Mouse (Mus musculus) T-cell, adult 2 months (primary cell): ENCODE measurements around the gene Gnas.
A peak's percentile ranks its signal among the peaks of the same experiment; 100 is the strongest.
"Not testable (repeated sequence)": the region's sequence is repeated elsewhere in the genome, so short reads cannot be mapped to it uniquely, and the experiment has no call there.

ENCODE experiments used
- DNase-seq: peaks from one replicate; pipeline ENCODE4 v3.0.0; 2022; ENCODE audit warnings: low spot score

The Gnas gene

DNA sequence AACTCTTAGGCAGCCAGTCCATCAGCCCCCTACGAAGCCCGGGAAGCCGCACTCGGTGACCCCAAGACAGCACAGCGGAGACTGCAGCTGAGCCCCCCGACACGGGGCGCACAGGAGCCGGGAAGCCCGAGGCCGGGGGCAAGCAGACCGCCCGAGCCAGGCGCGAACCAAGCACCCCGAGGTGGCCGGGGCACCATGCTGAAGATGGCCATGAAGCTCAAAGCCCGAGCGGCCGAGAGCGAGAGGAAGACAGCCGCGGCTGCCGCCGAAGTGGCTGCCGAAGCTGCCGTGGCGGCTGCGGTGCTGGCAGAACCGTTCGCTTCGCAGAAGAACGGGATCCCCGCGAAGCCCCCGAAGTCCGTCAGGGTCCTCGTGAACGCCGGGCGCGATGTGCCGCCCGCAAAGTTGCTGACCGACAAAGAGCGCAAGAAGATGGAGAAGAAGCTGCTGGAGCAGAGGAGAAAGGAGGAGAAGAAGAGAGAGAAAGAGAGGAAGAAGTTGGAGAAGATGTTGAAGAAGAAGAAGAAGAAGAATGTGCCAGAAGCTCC, 44.3 kb downstream of the Gnas start:
- no peak for DNase-seq

DNA sequence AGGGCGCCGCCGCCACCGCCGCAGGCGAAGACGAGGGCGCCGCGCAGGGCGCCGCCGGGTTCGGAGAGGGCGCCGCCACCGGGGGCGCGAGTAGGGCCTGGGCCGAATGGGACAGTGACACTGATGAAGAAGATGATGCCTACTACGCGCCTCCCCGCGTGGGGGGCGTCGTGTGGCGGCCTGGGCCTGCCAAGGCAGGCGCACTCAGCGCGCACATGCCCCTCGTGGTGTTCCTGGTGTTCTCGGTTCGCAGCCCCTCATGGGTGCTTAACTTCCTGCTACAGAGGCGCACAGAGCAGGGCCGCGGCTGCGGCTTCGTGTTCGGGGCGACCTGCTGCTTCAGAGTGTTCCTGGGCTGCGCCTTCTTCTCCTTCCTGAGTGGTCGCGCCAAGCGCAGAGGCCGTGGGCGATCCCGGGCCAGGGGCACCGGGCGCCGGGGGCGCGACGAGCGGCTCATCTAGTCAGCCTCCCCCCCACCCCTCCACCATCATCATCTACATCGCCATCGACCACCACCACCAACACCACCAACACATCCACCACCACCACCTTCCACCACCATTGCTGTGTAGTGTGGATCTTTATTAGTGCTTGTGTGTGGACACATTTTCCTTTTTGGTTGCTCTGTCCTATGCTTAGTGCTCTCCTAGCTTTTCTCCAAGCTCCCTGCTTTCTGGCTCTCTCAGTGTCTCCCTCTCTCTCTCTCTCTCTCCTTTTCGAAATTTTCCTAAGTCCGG, 45.0 kb downstream of the Gnas start:
- peak; percentile 43 for DNase-seq

DNA sequence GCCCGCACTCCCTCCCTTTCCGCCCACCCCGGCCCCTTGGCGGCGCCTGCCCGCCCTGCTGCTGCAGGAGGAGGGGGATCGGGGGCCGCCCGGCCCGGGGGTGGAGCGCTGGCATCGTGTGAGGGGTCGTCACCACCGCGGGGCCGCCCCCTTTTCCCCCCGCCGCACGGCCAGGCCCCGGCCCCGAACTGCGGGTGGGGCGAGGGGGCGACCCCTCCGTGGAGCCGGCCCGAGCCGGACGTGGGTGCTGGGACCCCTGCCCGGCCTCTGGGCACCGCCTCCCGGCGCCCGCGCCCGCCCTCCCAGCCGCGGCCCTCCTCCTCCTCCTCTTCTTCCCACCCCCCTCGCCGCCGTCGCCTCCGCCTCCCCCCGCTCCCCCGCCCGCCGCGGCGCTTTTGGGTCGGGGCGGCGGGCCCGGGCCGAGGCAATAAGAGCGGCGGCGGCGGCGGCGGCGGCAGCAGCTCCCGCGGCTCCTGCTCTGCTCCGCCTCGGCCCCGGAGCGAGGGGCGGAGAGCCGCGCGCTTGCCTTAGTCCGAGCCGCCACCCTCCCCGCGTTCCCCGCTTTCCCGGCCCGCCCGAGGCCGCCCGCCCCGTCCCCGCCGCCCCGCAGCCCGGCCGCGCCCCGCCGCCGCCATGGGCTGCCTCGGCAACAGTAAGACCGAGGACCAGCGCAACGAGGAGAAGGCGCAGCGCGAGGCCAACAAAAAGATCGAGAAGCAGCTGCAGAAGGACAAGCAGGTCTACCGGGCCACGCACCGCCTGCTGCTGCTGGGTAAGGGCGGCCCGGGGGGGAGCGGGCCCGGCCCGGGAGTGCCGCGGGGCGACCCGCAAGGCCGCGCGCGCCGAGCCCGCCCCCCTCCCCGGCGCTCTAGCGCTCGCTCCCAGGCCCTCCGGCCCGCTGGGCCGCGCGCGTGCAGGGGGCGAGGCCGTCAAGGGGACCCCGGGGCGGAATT, 45.8 kb downstream of the Gnas start:
- DNase-seq, result peak; percentile 45

DNA sequence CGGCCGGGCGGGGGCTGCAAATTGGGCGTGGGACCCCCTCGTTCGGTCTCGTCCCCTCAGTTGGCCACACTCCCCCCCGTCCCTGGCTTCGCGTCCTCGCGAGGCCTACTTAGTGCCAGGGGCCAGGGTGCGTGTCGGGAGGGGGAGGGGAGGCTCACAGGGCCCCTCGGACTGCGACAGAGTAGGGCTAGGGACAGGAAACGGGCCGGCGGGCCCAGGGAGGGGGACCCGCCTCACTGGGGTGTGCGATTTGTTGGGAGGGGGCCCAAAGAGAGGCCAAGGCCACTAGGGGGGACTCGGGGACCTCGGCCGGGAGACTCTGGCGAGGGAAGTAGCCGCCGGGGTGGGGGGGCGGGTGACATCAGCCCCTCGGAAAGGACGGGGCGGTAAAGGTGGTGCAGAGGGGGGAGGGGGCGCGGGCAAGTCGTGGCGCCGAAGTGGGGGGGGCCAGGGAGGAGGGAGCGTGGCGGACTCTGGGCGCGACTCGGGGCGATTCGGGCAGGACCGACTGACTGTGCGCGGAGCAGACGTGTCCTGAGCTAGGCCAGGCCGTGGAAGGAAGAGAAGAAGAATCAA, 46.6 kb downstream of the Gnas start:
- DNase-seq, result peak; percentile 54

DNA sequence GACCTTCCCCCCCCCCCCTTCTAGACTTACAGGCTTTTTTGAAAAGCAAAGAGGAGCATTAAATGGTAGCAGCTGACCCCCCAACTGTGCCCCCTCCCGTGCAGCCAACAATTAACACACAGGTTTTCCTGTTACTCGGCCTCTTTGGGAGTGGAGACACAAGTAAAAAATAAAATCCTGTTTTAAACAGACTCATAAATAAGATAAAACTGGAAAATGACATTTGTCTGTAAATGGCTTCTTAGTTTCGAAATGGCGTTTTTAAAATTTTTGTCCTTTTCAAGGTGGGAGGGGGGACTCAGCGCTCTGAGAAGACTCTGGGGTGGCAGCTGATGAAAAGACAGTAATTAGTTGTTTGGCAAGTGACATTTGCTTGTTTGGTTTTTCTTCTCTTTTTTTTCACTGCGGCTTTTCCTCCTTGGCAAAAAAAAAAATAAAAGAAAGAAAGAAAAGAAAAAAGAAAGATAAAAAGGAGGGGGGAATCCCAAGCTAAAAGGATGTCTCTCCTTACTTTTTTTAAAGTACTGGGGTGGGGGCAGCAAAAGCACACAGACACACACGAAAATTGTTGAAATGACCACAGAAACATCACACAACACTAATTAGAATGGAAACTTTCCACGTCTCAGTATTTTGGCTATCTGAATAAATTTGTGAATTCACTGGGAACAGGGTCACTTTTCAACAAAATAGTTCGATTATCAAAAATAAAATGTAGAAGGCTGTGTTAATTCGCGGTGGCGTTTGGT, 47.3 kb downstream of the Gnas start:
- peak; percentile 13 for DNase-seq

DNA sequence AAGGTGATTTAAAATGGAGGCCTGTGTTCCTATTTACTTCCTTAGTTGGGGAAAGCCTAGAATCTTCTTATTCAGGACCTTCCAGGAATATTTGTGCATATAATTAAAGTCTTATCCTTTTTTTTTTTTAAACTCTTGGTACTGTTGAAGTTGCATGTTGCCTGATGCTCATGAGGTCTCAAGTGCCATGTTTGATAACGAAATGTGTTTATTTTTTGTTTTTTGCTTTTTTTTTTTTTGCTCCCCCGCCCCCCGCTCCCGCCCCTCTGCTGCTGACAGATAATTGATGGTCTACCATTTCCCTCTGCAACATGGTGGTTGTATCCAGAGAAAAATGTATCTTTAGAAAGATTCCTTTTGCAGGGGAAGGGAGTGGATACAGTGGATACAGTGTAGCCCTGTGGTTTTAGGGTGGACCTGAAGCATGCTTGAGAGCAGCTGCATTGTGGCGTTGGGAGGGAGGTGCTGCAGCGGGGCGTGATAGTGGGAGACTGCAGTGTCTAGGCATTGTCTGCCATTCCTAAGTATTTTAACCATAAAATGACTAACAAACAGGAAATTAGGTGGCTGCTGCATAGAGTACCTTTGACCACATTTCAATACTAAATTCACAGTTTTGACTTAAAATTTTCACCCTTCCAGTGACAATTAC, 49.2 kb downstream of the Gnas start:
- DNase-seq, result no peak

DNA sequence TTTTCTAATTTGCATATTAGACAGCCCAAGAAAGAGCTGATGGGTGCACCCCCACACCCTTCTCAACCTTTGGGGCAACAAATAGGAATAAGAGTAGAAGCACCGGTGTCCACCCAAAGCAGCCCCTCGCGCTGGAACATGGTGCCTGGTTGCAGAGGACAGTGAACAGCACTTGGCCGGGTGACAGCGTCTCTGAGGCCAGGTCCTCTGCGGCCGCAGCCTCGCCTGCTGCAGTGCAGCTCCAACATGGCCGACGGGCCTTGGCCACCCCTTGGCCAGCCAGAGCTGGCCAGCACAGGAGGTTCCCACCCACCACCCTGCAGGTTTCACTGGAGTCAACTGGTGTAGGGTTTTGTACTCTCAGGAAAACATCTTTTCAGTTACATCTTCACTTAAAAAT, 50.3 kb downstream of the Gnas start:
- DNase-seq, result no peak

DNA sequence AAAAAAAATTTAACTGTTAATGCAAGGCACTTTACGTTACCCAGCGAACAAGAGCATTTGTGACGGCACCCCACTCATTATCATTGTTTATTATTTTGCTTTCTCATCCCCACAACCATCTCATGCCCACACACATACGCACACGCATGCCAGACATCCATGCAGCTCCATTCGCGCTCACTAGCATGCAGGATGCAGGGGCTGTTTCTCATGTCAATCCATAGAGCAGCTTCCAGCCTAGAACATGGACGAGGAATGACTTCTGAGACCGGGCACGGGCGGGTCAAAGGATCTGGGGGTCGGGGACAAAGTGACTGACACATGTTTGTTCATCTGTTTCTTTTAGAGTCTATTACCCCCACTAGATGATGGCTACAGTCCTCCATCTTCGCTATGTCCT, 53.2 kb downstream of the Gnas start:
- DNase-seq, result no peak

DNA sequence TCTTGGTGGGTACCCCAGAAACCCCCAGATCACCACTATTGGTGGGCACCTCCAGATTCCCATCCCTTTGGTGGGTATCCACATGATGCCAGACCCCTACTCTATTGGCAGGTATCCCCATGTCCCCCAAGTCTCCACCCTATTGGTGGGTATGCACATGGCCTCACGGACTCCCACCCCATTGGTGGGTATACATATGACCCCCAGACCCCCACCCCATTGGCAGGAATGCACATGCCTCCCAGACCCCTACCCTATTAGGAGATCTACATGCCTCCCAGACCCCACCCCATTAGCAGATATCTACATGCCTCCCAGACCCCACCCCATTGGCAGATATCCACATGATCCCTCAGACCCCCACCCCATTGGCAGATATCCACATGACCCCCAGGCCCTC, 55.6 kb downstream of the Gnas start:
- no peak for DNase-seq

DNA sequence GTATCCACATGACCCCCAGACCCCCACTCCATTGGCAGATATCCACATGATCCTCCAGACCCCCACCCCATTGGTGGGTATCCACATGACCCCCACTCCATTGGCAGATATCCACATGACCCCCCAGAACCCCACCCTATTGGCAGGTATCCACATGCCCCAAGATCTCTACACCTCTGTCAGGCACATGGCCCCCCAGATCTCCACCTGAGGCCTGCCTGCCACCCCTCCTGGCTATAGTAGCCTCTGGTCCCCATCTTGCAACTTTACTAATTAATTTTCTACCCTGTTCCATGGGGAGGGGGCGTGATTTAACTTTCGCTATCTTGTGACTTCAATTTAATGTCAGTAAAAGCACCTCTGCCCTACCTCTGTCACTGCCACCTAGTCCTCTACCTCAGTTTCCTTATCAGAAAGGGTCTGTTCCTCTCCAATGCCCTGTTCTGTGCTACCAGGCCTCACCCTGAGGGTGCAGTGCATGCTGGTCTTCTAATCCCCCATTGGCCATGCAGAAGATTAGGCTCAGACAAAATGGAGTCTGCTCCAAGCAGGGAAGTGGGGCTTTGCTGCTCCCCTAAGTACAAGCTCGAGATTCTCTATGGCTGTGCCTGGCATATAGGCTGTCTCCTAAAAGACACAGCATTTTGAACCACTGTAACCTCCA, 56.2 kb downstream of the Gnas start:
- no peak for DNase-seq

DNA sequence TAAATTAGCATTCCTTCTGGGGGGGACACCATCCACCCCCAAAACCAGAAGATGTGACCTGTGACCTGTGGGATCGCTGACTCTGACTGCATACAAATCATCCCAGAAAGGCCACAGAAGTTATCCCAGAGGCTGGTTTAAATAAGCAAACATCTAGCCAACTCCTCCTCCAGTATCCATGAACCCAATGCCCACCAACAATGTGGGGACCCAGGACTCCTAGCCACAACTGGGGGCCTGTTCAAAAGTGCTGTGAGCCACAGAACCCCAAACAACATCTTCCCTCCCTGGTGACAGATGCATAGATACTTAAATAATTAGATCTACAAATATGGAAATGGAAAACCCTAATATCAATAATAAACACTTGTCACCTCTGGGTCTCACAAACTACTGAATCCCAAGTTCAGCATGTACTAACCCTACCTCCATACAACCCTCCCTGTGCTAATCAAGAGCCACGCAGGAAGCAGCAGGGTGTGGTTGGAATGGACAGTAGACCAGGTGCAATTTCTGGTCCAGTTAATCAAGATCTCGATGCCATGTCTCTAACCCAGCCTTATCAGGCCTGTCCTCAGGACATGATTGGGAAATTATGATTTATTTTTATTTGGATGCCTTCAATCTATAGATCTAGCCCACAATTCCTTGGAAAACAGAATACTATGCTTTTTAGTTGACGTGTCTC, 56.9 kb downstream of the Gnas start:
- no peak for DNase-seq

DNA sequence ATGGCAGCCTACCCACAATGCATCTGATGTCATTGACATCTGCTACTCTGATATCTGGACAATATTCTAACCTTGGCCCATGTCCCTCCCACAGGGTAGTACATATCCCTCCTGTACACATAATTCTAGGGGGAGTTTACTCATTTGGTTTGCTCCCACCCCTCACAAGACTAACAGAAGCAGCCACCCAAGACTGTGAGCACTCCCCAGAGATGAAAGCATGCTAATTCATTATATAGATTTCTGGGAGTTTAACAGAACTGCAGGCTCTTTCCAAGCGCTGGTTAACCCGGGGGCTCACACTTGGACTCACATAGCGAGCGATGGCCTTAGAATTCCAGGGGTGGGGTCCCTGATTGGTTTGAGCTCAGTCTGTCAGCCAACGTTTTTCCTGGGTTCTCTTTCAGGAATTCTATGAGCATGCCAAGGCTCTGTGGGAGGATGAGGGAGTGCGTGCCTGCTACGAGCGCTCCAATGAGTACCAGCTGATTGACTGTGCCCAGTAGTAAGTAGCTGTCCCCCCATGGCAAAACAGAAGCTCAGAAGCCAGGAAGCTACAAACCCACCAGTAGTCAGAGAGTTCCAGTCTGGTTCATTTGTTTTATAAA, 58.8 kb downstream of the Gnas start:
- no peak for DNase-seq

DNA sequence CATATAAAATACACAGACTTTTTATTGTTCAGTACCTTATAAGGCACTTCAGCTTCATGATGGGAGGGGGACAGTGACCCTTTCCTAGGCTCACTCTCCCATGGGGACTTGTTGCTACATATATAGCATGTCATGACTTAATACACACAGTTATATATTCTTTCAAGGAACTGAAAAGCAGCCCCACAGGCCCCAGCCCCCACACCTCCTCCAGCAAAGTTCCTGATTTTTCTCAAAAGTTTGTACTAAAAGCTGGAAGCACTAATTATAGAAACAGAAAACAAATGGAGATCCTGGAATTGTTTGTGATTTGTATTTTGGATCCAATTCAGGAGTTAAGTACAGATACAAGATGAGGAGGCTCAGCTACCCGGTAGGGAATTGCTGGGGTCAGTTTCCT, 59.4 kb downstream of the Gnas start:
- DNase-seq, result no peak

DNA sequence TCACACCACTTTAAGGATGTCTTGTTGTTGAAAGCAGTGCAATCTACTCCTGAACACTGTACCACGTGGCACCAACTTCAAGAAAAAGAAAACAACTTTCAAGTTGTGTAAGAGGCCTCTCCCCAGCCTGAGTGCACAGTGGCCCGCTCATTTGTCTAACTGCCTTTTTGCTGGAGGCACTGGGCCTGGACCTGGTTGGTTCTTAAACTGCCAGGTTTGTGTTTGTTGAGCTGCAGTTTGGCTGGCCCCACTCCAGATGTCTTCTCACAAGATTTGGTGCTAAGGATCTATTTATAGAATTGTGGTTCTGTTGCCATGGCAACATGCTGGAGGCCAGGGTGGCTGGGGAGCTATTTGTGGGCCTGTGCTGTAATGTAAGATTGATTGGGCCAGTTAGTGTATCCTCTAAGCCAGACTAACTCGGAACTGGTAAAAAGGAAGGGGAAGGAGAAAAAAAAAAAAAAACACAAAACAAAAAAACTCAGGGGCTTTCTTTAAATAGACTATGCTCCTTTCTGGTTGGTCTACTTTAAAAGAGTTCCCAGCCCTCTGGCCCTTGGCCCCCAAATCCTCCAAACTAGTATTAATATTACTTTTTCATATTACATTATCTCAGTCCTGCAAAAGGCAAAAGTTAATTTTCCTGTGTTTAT, 60.0 kb downstream of the Gnas start:
- peak; percentile 61 for DNase-seq

DNA sequence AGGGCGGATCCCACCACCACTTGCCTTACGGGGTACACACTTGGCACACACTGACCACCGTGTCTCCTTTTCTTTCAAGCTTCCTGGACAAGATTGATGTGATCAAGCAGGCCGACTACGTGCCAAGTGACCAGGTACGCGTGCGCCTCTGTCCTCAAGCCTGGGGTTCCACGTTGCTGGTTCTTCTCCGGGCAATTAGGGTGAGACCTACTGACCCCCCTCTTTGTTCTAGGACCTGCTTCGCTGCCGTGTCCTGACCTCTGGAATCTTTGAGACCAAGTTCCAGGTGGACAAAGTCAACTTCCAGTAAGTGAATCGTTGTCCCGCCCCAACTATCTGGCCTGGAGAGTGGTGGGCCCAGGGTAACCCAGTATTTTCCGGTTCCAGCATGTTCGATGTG, 60.9 kb downstream of the Gnas start:
- no peak for DNase-seq

DNA sequence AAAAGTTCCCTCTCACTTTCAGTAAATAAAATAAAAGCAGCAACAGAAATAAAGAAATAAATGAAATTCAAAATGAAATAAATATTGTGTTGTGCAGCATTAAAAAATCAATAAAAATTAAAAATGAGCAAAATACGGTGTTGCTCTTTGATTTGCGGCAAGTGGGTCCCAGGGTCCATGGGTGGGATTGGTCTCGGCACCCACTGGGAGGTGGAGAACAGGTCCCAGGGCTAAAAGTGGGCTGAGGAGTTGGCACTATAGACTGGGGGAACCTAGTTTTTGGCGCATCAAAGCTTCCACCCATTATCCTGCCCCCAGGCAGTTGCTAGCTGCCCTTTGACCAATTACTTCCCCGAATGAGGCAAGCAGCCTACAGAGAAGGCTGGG, 62.5 kb downstream of the Gnas start, which contains the start of gene Gm20721:
TSS of gene Gm20721 (minus strand) at position 101 of the 387 bp plus-strand sequence.
- no peak for DNase-seq

DNA sequence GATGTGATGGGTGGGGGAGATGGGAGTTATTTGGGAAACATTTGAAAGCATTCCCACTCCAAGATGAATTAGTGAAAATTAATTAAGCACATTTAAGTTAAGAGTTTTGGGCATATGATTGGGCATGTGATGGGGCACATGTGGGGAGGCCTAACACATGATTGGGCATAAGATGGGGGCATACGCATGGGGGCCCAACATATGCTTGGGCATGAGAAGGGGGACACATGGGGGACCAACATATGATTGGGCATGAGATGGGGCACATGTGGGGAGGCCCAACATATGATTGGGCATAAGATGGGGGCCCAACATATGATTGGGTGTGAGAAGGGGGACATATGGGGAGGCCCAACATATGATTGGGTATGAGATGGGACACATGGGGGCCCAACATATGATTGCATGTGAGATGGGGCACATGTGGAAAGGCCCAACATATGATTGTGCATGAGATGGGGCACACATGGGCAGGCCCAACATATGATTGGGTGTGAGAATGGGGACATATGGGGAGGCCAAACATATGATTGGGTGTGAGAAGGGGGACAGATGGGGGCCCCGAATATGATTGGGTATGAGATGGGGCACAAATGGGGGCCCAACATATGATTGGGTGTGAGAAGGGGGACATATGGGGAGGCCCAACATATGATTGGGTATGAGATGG, 63.0 kb downstream of the Gnas start:
- DNase-seq, result not testable (repeated sequence)

DNA sequence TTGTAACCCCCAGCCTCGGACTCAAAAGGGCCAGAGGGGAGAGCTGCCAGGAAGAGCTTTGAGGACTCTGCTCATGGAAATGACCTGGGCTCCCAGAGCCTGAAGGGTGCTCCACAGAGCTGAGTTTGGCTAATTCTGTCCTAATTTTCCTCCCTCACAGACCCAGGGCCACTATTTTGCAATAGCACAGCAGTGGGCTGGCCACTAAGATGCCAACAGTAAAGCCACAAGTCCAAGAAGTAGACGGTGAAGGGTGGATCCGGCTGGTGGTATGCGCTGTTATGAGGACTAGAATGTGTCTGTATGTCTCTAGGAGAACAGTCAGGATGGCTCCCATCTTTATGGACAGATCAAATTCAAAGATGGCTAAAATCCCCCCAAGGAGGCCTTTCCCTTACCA, 74.4 kb downstream of the Gnas start:
- no peak for DNase-seq

DNA sequence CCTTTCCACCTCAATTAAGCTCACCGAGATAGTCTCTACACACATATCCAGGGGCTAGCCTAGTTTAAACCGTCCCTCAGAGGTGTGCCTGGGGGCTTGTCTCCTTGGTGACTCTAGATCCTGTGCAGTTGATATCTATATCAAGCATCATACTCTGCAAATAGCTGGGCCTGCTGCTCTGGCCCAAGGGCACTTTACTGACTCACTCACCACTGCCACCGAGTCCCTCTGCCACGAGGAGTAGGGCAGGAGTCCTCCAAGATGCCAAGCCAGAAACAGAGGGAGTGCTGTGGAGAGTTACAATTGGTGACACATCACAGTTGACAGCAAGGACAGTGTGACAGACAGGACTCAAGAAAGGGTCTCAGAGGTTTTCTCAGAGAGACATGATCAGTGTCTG, 75.5 kb downstream of the Gnas start:
- no peak for DNase-seq
